Mouse (Mus musculus): ENCODE data around the gene Gpr63. TPM values are rescaled to one million over a fixed set of nuclear protein-coding genes. Genes with fewer than 3 reads are reported as not detected.
"Not testable (repeated sequence)": the region's sequence is repeated elsewhere in the genome, so short reads cannot be mapped to it uniquely, and the experiment has no call there.

Gene Gpr63
- polyA plus RNA-seq, 1 experiment from 2014 or later: 1.5 TPM

DNA sequence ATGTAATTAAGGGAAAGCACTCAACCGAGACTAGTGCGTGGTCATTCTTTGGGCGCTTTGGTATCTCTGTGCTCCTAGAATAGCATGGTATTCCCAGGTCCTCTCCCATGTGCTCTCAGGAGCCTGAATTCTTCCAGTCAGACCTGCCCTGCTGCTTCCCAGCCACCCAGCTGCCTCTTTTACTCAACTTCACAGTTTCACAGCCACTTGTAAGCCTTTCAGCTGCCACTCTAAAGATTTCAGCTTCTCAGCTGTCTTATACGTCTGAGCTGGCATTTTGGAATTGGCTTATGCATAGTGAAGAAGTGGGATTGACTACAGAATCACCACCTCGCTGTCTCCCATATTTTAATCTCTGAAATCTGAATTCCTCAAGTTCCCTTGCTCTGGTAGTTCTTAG, 19.4 kb downstream of the Gpr63 start:
- Histone ChIP-seq H3K9ac (ENCODE audit: low read depth, low read length) (no peak overlapping the region), H3K4me2 (ENCODE audit: low read length) (no peak overlapping the region), H3K4me3 (ENCODE audit: low read depth, low read length) (no peak overlapping the region), H3K4me1 (ENCODE audit: control insufficient read depth, insufficient read depth, low read length) (no peaks in the 10 kb centered on the region), H3K9me3 (replicated peaks; ENCODE audit: control insufficient read depth, low read length, poor library complexity, severe bottlenecking) (no peaks in the 10 kb centered on the region), H3K27me3 (ENCODE audit: control insufficient read depth, insufficient read depth, low read depth, low read length) (no peaks in the 10 kb centered on the region), H3K27ac (ENCODE audit: low read length) (no peak overlapping the region), H3K36me3 (ENCODE audit: control insufficient read depth, insufficient read depth, low read length) (no peaks in the 10 kb centered on the region)
- whole genome bisulfite sequencing: 91% methylated on average over 5 of the region's 5 CpGs
- no peak for ATAC-seq

DNA sequence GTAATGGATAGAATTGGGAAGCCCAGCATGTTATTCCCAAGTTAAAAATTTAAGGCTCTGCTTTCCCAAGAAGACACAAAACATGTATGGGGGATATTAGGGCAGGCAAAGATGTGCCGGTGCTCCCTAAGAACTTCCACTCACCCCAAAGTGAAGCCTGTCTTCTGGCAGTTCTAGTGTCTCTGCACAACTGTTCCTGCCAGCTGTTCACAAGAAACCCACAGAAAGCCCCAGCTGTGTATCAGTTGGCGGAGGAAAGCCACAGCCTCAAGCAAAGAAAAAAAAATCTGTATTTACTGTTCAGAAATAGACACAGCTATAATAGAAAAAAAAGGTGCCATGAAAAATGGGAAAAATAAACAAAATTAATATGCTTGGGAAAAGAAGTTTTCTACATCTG, 25.3 kb downstream of the Gpr63 start:
- H3K9ac ChIP-seq (ENCODE audit: low read depth, low read length): no peak overlapping the region
- no peak overlapping the region for H3K4me2 ChIP-seq (ENCODE audit: low read length)
- no peak overlapping the region for H3K27ac ChIP-seq (ENCODE audit: low read length)
- no peaks in the 10 kb centered on the region for H3K9me3 ChIP-seq (replicated peaks; ENCODE audit: control insufficient read depth, low read length, poor library complexity, severe bottlenecking)
- WGBS: 83% methylated on average over 2 of the region's 2 CpGs
- no peaks in the 10 kb centered on the region for H3K27me3 ChIP-seq (ENCODE audit: control insufficient read depth, insufficient read depth, low read depth, low read length)
- ATAC-seq: no peak
- no peaks in the 10 kb centered on the region for H3K36me3 ChIP-seq (ENCODE audit: control insufficient read depth, insufficient read depth, low read length)
- H3K4me1 ChIP-seq (ENCODE audit: control insufficient read depth, insufficient read depth, low read length): no peaks in the 10 kb centered on the region
- no peak overlapping the region for H3K4me3 ChIP-seq (ENCODE audit: low read depth, low read length)

DNA sequence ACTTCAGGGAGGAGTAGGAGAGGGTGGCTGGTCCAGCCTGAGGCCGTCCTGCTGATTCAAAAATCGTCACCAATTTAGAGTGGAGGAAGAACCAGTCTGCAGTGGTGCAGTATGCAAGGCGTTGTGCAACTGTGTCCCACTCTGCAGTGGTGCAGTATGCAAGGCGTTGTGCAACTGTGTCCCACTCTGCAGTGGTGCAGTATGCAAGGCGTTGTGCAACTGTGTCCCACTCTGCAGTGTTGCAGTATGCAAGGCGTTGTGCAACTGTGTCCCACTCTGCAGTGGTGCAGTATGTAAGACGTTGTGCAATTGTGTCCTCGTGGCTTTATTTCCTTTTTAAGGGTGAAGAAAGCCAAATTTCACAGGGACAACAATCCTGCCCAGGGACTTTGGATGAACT, 43.1 kb downstream of the Gpr63 start:
- not testable (repeated sequence) for H3K27me3 ChIP-seq (ENCODE audit: control insufficient read depth, insufficient read depth, low read depth, low read length); H3K9me3 ChIP-seq (replicated peaks; ENCODE audit: control insufficient read depth, low read length, poor library complexity, severe bottlenecking); H3K4me3 ChIP-seq (ENCODE audit: low read depth, low read length); ATAC-seq; H3K27ac ChIP-seq (ENCODE audit: low read length); H3K4me2 ChIP-seq (ENCODE audit: low read length); H3K4me1 ChIP-seq (ENCODE audit: control insufficient read depth, insufficient read depth, low read length); H3K36me3 ChIP-seq (ENCODE audit: control insufficient read depth, insufficient read depth, low read length); H3K9ac ChIP-seq (ENCODE audit: low read depth, low read length)
- WGBS: 92% methylated on average over 8 of the region's 8 CpGs

DNA sequence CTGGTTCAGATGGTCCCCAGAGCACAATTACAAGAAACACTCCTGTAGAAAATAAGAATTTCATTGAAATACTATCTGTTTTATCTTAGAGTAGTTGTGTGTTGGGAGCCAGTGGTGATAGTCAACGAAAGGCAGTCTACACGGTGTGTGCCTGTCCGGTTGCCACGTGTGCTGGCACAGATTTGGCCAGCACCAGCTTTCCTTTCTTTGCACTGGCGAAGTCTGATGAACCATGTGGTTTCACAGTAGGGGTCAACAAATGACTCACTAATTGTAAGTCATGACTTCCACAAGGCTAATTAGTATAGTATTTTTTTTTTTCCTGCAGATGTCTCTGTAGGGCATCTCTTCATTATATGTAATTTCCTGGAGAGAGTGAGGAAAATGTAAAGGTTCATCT, 45.6 kb downstream of the Gpr63 start:
- H3K27me3 ChIP-seq (ENCODE audit: control insufficient read depth, insufficient read depth, low read depth, low read length): no peaks in the 10 kb centered on the region
- 68% methylated on average over 5 of the region's 5 CpGs for WGBS
- no peak overlapping the region for H3K27ac ChIP-seq (ENCODE audit: low read length)
- ATAC-seq: no peak
- H3K9ac ChIP-seq (ENCODE audit: low read depth, low read length): no peak overlapping the region
- no peak overlapping the region for H3K4me3 ChIP-seq (ENCODE audit: low read depth, low read length)
- peaks cover 9% of the 10 kb centered on the region for H3K36me3 ChIP-seq (ENCODE audit: control insufficient read depth, insufficient read depth, low read length)
- no peak overlapping the region for H3K4me2 ChIP-seq (ENCODE audit: low read length)
- H3K4me1 ChIP-seq (ENCODE audit: control insufficient read depth, insufficient read depth, low read length): no peaks in the 10 kb centered on the region
- 0 out of 2 replicates have a peak, but pooled peaks cover 2% of the 10 kb centered on the region for H3K9me3 ChIP-seq (replicated peaks; ENCODE audit: control insufficient read depth, low read length, poor library complexity, severe bottlenecking)

DNA sequence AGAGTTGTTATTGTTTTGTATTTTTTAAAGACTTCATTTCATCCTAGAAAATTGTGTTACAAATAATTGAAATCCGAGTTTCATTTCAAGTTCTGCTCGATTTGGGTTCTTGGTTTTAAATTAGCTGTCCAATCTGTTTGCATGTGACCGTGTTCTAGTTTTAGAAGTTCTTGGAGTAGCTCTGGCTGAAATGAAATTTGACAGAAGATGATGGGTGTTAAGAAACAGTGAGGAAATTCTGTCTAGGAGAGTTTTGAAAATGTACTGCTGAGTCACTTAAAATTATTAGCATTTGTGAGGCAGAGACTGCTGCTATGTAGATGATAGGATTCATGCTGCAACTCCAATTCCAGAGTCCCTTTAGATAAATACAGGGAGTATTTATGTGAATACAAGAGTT, 46.5 kb downstream of the Gpr63 start:
- Histone ChIP-seq H3K9me3 (replicated peaks; ENCODE audit: control insufficient read depth, low read length, poor library complexity, severe bottlenecking) (0 out of 2 replicates have a peak, but pooled peaks cover 2% of the 10 kb centered on the region), H3K36me3 (ENCODE audit: control insufficient read depth, insufficient read depth, low read length) (peaks cover 8% of the 10 kb centered on the region), H3K4me2 (ENCODE audit: low read length) (no peak overlapping the region), H3K4me3 (ENCODE audit: low read depth, low read length) (no peak overlapping the region), H3K27me3 (ENCODE audit: control insufficient read depth, insufficient read depth, low read depth, low read length) (no peaks in the 10 kb centered on the region), H3K27ac (ENCODE audit: low read length) (no peak overlapping the region), H3K9ac (ENCODE audit: low read depth, low read length) (no peak overlapping the region), H3K4me1 (ENCODE audit: control insufficient read depth, insufficient read depth, low read length) (no peaks in the 10 kb centered on the region)
- 93% methylated on average over 3 of the region's 3 CpGs for WGBS
- ATAC-seq: no peak

DNA sequence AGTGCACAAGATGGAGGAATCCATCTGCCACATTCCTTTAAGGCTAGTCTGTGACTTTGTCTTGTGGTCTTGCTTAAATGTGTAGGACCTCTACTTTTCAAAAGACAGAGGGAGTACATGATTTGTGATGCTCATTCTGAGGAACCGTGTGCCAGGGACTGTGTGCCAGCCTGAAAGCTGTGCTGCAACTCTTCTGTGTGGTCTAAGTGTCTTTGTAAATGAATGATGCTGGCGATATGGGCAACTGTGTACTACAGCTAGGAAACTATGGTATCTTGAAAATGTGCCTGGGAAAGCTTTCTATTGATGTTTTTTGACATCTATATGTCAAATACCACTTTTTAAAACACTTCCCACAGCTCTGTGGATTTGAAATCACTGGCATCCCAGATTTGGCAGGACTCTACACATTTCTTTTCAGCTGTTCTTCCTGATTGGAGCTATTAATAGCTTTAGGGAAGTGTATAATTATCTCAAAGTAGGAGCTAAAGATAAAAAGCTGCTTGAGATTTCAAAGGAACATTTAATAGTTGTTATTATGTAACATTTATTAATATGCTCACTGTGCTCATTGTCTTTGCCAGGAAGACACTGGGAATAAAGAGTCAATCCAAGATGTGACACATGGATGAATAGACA, 48.9 kb downstream of the Gpr63 start:
- no peak overlapping the region for H3K4me2 ChIP-seq (ENCODE audit: low read length)
- WGBS: 95% methylated on average over 2 of the region's 2 CpGs
- ATAC-seq: no peak
- H3K36me3 ChIP-seq (ENCODE audit: control insufficient read depth, insufficient read depth, low read length): no peaks in the 10 kb centered on the region
- H3K4me3 ChIP-seq (ENCODE audit: low read depth, low read length): no peak overlapping the region
- H3K9me3 ChIP-seq (replicated peaks; ENCODE audit: control insufficient read depth, low read length, poor library complexity, severe bottlenecking): no peaks in the 10 kb centered on the region
- no peaks in the 10 kb centered on the region for H3K27me3 ChIP-seq (ENCODE audit: control insufficient read depth, insufficient read depth, low read depth, low read length)
- H3K9ac ChIP-seq (ENCODE audit: low read depth, low read length): no peak overlapping the region
- no peaks in the 10 kb centered on the region for H3K4me1 ChIP-seq (ENCODE audit: control insufficient read depth, insufficient read depth, low read length)
- H3K27ac ChIP-seq (ENCODE audit: low read length): no peak overlapping the region

DNA sequence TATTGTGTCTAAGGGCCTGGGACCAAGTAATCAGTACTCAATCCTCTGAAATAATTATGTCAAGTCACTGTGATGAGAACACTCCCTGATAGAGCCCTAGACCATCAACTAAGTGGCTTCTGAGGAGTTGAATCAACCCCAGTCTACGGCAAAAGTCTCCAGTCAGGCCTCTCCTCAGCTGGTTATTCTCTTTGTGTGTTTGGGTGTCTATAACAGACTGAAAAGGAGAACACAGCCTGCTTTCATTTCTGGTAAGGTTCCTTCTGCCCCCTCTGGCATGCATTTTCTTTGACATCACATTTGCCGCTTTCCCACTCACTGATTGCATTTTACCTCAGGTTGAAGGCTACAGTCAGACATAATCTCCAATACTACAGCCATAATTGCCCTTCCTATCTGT, 62.0 kb downstream of the Gpr63 start:
- no peaks in the 10 kb centered on the region for H3K27me3 ChIP-seq (ENCODE audit: control insufficient read depth, insufficient read depth, low read depth, low read length)
- no peak for ATAC-seq
- no peak overlapping the region for H3K4me2 ChIP-seq (ENCODE audit: low read length)
- no peaks in the 10 kb centered on the region for H3K4me1 ChIP-seq (ENCODE audit: control insufficient read depth, insufficient read depth, low read length)
- WGBS: 83% methylated on average over 2 of the region's 2 CpGs
- H3K36me3 ChIP-seq (ENCODE audit: control insufficient read depth, insufficient read depth, low read length): no peaks in the 10 kb centered on the region
- H3K4me3 ChIP-seq (ENCODE audit: low read depth, low read length): no peak overlapping the region
- H3K9ac ChIP-seq (ENCODE audit: low read depth, low read length): no peak overlapping the region
- no peaks in the 10 kb centered on the region for H3K9me3 ChIP-seq (replicated peaks; ENCODE audit: control insufficient read depth, low read length, poor library complexity, severe bottlenecking)
- no peak overlapping the region for H3K27ac ChIP-seq (ENCODE audit: low read length)

DNA sequence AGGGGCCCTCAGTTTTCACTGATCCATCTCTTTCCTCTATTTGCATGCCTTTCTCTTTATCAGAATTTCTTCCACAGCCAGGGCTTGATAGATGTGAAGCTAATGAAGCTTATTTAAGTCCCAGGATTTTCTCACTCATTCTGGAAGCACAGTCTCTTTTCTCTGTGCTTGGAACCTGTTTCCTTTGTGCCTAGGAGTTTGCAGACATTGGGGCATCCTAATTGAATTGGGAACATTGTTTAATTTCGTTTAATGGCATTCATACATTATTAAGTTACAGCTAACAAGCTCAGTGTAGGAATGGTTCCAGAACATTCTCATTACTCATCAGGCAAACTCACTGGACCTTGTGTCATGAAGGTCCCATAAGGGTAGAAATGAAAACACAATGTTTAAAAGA, 62.5 kb downstream of the Gpr63 start:
- Histone ChIP-seq H3K4me2 (ENCODE audit: low read length) (no peak overlapping the region), H3K9me3 (replicated peaks; ENCODE audit: control insufficient read depth, low read length, poor library complexity, severe bottlenecking) (no peaks in the 10 kb centered on the region), H3K27ac (ENCODE audit: low read length) (no peak overlapping the region), H3K27me3 (ENCODE audit: control insufficient read depth, insufficient read depth, low read depth, low read length) (no peaks in the 10 kb centered on the region), H3K4me1 (ENCODE audit: control insufficient read depth, insufficient read depth, low read length) (no peaks in the 10 kb centered on the region), H3K9ac (ENCODE audit: low read depth, low read length) (no peak overlapping the region), H3K4me3 (ENCODE audit: low read depth, low read length) (no peak overlapping the region), H3K36me3 (ENCODE audit: control insufficient read depth, insufficient read depth, low read length) (no peaks in the 10 kb centered on the region)
- ATAC-seq: no peak
- 73% methylated on average over 1 of the region's 1 CpGs for WGBS

DNA sequence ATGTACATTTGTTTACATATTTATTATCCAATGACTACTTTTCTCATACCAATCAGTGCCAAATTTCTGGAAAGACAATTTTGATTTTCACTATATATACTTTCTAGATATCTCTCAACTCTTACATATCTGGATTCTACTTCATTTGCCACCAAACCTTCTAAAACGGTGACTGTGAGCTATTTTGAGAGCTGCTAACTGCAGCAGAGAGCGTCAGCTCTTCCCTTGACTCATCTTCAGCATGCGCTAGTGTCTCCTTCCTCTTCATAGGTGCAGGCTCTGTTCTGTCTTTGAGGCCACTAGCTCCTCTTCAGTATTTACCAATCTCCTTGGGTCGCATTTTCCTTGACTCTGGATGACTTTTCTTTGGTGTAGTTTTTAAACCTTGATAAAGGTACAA, 63.7 kb downstream of the Gpr63 start:
- Histone ChIP-seq H3K4me3 (ENCODE audit: low read depth, low read length) (no peak overlapping the region), H3K36me3 (ENCODE audit: control insufficient read depth, insufficient read depth, low read length) (no peaks in the 10 kb centered on the region), H3K4me1 (ENCODE audit: control insufficient read depth, insufficient read depth, low read length) (no peaks in the 10 kb centered on the region), H3K27me3 (ENCODE audit: control insufficient read depth, insufficient read depth, low read depth, low read length) (no peaks in the 10 kb centered on the region), H3K9ac (ENCODE audit: low read depth, low read length) (no peak overlapping the region), H3K27ac (ENCODE audit: low read length) (no peak overlapping the region), H3K4me2 (ENCODE audit: low read length) (no peak overlapping the region), H3K9me3 (replicated peaks; ENCODE audit: control insufficient read depth, low read length, poor library complexity, severe bottlenecking) (no peaks in the 10 kb centered on the region)
- 87% methylated on average over 4 of the region's 4 CpGs for WGBS
- ATAC-seq: no peak

Data from midbrain, embryonic 16.5 days (tissue).